ENCODE assay signal across 8 mouse cellular contexts in the genomic region with DNA sequence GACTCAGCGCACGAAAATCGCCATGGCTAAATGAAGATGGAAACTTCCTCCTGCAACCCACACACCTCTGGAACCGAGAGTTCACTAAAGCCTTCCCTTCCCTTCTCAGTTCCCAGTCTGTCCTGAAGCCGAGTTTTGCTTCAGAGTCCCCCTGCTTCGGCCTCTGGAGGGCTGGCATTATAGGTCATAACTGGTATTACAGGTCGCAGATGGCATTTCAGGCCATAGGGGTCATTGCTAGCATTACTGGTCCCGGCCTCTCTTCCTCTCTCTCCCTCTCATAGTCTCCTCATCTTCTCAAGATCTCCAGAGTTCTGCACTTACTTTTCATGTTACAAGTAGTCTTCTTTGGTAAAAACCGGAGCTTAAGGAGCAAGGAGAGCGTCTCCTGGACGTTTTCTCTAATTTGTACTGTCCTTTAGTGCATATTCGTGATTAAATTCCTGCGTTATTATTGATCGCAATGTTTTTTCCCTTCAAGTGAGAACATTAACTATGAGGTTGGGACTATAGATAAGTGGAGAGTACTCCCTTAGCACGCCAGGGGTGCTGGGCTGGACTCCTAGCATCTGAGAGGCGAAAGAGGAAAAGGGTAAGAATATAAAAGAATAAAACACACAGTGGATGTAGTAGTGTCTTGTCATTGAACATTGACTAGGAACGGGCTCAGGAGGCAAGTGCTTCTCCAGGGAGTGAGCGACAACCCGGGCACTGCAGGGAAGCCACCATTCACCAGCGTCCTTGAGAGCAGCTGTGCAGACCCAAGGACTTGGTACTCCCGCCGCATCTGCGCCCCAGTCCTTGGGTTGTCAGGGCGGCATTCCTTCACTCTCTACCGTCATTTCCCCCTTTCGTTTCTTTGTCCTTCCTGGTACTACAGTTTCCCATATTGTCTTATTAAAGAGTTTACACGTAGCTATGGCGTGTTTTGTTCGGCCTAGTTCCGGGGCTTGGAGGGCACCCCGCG. TPM values are rescaled to one million over a fixed set of nuclear protein-coding genes. Genes with fewer than 3 reads are reported as not detected.
DNase-seq lines count a peak whose midpoint lies in the region; ATAC-seq and TF ChIP-seq lines count a peak whose summit lies in the region.

No protein-coding gene starts in this region.

- TF ChIP-seq EP300 in heart, postnatal 0 days (IDR thresholded peaks at IDR 0.05; ENCODE audit: low read depth) = no peak

- TF ChIP-seq POLR2A in cerebellum, adult 2 months (IDR thresholded peaks at IDR 0.05; ENCODE audit: borderline replicate concordance, insufficient read depth, low read length) = no peak
- TF ChIP-seq POLR2A in thymus, adult 2 months (IDR thresholded peaks at IDR 0.05; ENCODE audit: control insufficient read depth, extremely low read depth, insufficient read depth, low read length, poor library complexity) = no peak

- H3K9me3 ChIP-seq in heart, postnatal 0 days (replicated peaks; ENCODE audit: control insufficient read depth, low read length) = no peaks in the 10 kb centered on the region
- no peaks in the 10 kb centered on the region for H3K9me3 ChIP-seq in limb, embryonic 10.5 days (replicated peaks)
- H3K9me3 ChIP-seq in midbrain, embryonic 15.5 days = no peaks in the 10 kb centered on the region

- peaks cover 5% of the 10 kb centered on the region; the same call in 1 of the 2 replicates for H3K36me3 ChIP-seq in thymus, adult 2 months (ENCODE audit: control insufficient read depth, insufficient read depth, low read length)
- no peaks in the 10 kb centered on the region for H3K36me3 ChIP-seq in heart, postnatal 0 days (replicated peaks; ENCODE audit: control insufficient read depth, insufficient read depth, low read length)
- peaks cover 8% of the 10 kb centered on the region; the same call in 1 of the 2 replicates for H3K36me3 ChIP-seq in limb, embryonic 10.5 days
- H3K36me3 ChIP-seq in midbrain, embryonic 15.5 days (replicated peaks) = no peaks in the 10 kb centered on the region

- H3K27me3 ChIP-seq in cerebellum, adult 2 months (ENCODE audit: control insufficient read depth, insufficient read depth, low read length) = no peaks in the 10 kb centered on the region
- no peaks in the 10 kb centered on the region for H3K27me3 ChIP-seq in thymus, adult 2 months (ENCODE audit: control insufficient read depth, insufficient read depth, low read length)
- H3K27me3 ChIP-seq in heart, postnatal 0 days (ENCODE audit: control insufficient read depth, insufficient read depth, low read length) = no peaks in the 10 kb centered on the region
- H3K27me3 ChIP-seq in limb, embryonic 10.5 days (ENCODE audit: low read depth, poor library complexity, severe bottlenecking) = no peaks in the 10 kb centered on the region
- no peaks in the 10 kb centered on the region for H3K27me3 ChIP-seq in midbrain, embryonic 15.5 days (replicated peaks)

- peak overlapping the region; percentile 89 for H3K9ac ChIP-seq in heart, postnatal 0 days (replicated peaks; ENCODE audit: low read depth, low read length)
- H3K9ac ChIP-seq in midbrain, embryonic 15.5 days = peak overlapping the region; percentile 93

- peak overlapping the region; percentile 79 for H3K4me2 ChIP-seq in heart, postnatal 0 days (ENCODE audit: low read depth, low read length)
- peak overlapping the region; percentile 73 for H3K4me2 ChIP-seq in midbrain, embryonic 15.5 days

- no peak for TF ChIP-seq CTCF in cerebellum, adult 2 months (IDR thresholded peaks at IDR 0.05; ENCODE audit: borderline replicate concordance, insufficient read depth, low read depth, low read length)
- TF ChIP-seq CTCF in thymus, adult 2 months (IDR thresholded peaks at IDR 0.05; ENCODE audit: borderline replicate concordance, control insufficient read depth, extremely low read depth, insufficient read depth, low read length, poor library complexity) = no peak
- TF ChIP-seq CTCF in heart, postnatal 0 days (IDR thresholded peaks at IDR 0.05; ENCODE audit: low read depth) = no peak

- H3K4me1 ChIP-seq in cerebellum, adult 2 months (ENCODE audit: control insufficient read depth, insufficient read depth, low read length) = no peaks in the 10 kb centered on the region
- H3K4me1 ChIP-seq in thymus, adult 2 months (replicated peaks; ENCODE audit: control insufficient read depth, insufficient read depth, low read length) = peaks cover 22% of the 10 kb centered on the region
- peaks cover 10% of the 10 kb centered on the region; the same call in 1 of the 2 replicates for H3K4me1 ChIP-seq in heart, postnatal 0 days (ENCODE audit: control insufficient read depth, insufficient read depth)
- peaks cover 30% of the 10 kb centered on the region for H3K4me1 ChIP-seq in limb, embryonic 10.5 days
- H3K4me1 ChIP-seq in midbrain, embryonic 15.5 days = peaks cover 36% of the 10 kb centered on the region

- peak overlapping the region; percentile 75 for H3K4me3 ChIP-seq in cerebellum, adult 2 months (replicated peaks; ENCODE audit: insufficient read depth, low read depth, low read length)
- H3K4me3 ChIP-seq in thymus, adult 2 months (ENCODE audit: control insufficient read depth, insufficient read depth, low read length) = peak overlapping the region; percentile 52
- peak overlapping the region; percentile 85 for H3K4me3 ChIP-seq in heart, postnatal 0 days (ENCODE audit: low read depth, low read length)
- H3K4me3 ChIP-seq in limb, embryonic 10.5 days = peak overlapping the region; percentile 90
- peak overlapping the region; percentile 84 for H3K4me3 ChIP-seq in midbrain, embryonic 15.5 days

- peak in 1 of 2 experiments; percentile 31 for DNase-seq in cerebellum, adult 2 months
- no peak for DNase-seq in cerebellum, postnatal 14 days
- no peak for DNase-seq in thymus, adult 2 months
- DNase-seq in thymus, postnatal 10 days (ENCODE audit: low spot score in 2 of 2) = no peak
- DNase-seq in heart, postnatal 0 days (ENCODE audit: low spot score) = no peak
- peak; percentile 71 for DNase-seq in limb, embryonic 10.5 days (ENCODE audit: low spot score)
- no peak for DNase-seq in urinary bladder, adult 18-20 months (ENCODE audit: low spot score in 2 of 2)

- ATAC-seq in heart, postnatal 0 days (ENCODE audit: insufficient read depth, low read depth) = peak; percentile 34
- ATAC-seq in midbrain, embryonic 15.5 days (replicated peaks) = peak; percentile 73

- WGBS in cerebellum, adult 2 months = 34% methylated on average over 32 of the region's 32 CpGs
- 38% methylated on average over 32 of the region's 32 CpGs for WGBS in thymus, adult 2 months
- 24% methylated on average over 32 of the region's 32 CpGs for WGBS in heart, postnatal 0 days
- WGBS in limb, embryonic 10.5 days = 12% methylated on average over 32 of the region's 32 CpGs
- WGBS in midbrain, embryonic 15.5 days = 12% methylated on average over 32 of the region's 32 CpGs

- H3K27ac ChIP-seq in cerebellum, adult 2 months (ENCODE audit: insufficient read depth, low read length) = no peak overlapping the region
- peak overlapping the region; percentile 84 for H3K27ac ChIP-seq in thymus, adult 2 months (ENCODE audit: control insufficient read depth, insufficient read depth, low read length)
- H3K27ac ChIP-seq in heart, postnatal 0 days (ENCODE audit: low read depth) = peak overlapping the region; percentile 84
- H3K27ac ChIP-seq in limb, embryonic 10.5 days = peak overlapping the region; percentile 96
- H3K27ac ChIP-seq in midbrain, embryonic 15.5 days = peak overlapping the region; percentile 88

RNA-seq across cellular contexts. Expression of gene Ano6, which starts 0.8 kb away (rescaled TPM):
- 14.2 and 14.8 TPM in 2 replicates for polyA plus RNA-seq in cerebellum, adult 2 months (2012; rRNA removed)
- 104 and 130 TPM in 2 replicates for polyA plus RNA-seq in thymus, adult 2 months (2012; rRNA removed)
- 26.5 and 37.0 TPM in 2 replicates for total RNA-seq in heart, postnatal 0 days (2014; rRNA removed; ENCODE audit: low replicate concordance)
- polyA plus RNA-seq in heart, postnatal 0 days (2015; fragmentation: Nextera tagmentation; extraction: Ambion mirVana) = 13.5 and 14.2 TPM in 2 replicates
- polyA plus RNA-seq in limb, embryonic 10.5 days (2016; fragmentation: Nextera tagmentation; extraction: Ambion mirVana) = 33.5 and 44.6 TPM in 2 replicates
- 26.8 and 29.7 TPM in 2 replicates for polyA plus RNA-seq in midbrain, embryonic 15.5 days (2015; fragmentation: Nextera tagmentation; extraction: Ambion mirVana)
